Mouse (Mus musculus): ENCODE measurements at regions not wholly inside any gene's neighbourhood (a gene's known extent, or its start where the extent isn't known, plus 50 kb on each side); places are given as distances from the start of the nearest gene placed in this dataset.

DNA sequence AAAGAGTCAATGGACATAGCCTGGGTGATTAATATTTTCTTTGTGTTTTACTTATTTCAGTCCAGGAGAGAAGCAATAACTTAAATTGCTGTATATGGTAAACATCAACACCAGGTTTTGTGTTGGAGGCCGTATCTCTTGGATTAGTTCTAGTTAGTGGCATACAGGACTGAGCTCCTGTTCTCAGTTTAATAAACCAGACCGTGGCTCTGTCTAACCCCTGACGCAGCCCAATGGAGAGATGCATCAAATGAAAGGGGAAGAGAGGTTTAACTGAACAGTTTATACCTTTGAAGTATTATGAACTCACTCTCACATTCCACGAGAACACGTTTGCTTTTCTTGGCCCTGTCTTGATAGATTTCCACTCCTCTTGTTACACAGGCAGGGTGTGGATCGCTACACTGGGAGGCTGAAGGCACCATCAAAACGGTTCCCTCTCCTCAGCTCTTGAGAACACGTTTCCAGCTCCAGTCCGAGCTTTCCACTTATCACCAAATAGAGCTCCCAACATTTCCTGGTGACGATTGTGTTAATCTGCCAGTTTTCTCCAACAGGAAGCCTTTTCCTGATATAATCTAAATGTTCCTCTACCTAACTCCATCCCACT is 54.0 kb upstream of the Cerkl start:
- Histone ChIP-seq H3K4me1 (ENCODE audit: control insufficient read depth, insufficient read depth) (no peaks in the 10 kb centered on the region; the same call in 1 of the 2 replicates), H3K27ac (ENCODE audit: low read depth) (no peak overlapping the region), H3K9ac (replicated peaks; ENCODE audit: low read depth, low read length) (no peak overlapping the region), H3K36me3 (replicated peaks; ENCODE audit: control insufficient read depth, insufficient read depth, low read length) (no peaks in the 10 kb centered on the region), H3K27me3 (ENCODE audit: control insufficient read depth, insufficient read depth, low read length) (no peaks in the 10 kb centered on the region), H3K4me3 (ENCODE audit: low read depth, low read length) (peak overlapping the region; percentile 7; the same call in 1 of the 2 replicates), H3K9me3 (replicated peaks; ENCODE audit: control insufficient read depth, low read length) (no peaks in the 10 kb centered on the region), H3K4me2 (ENCODE audit: low read depth, low read length) (peak overlapping the region; percentile 50)
- peak; percentile 20; the same call in 1 of the 2 replicates for ATAC-seq (ENCODE audit: insufficient read depth, low read depth)
- 31% methylated on average over 10 of the region's 10 CpGs for WGBS
- DNase-seq (ENCODE audit: low spot score), result peak; percentile 15
- TF ChIP-seq EP300 (IDR thresholded peaks at IDR 0.05; ENCODE audit: low read depth) (no peak), CTCF (IDR thresholded peaks at IDR 0.05; ENCODE audit: low read depth) (no peak)

DNA sequence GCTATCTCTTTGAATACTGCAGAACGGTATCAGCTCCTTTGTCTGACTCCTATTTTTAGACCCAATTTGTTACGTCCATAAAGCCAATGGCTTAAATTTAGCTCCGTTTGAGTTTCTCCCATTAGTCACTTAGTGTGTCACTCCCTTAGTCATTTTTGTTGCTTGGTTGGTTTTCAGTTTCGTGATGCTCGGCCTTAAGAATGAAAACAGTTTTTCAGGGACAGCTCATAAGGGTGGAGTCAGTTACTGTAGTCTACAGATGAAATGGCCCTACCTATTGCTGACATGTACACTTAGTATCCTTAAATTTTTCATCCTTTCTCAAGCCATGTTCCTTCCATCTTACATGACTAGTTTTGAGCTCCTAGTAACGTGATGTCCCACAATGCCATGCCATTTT is 54.5 kb upstream of the Cerkl start:
- 14% methylated on average over 6 of the region's 6 CpGs for WGBS
- TF ChIP-seq CTCF (IDR thresholded peaks at IDR 0.05; ENCODE audit: low read depth) (no peak), EP300 (IDR thresholded peaks at IDR 0.05; ENCODE audit: low read depth) (no peak)
- Histone ChIP-seq H3K9ac (replicated peaks; ENCODE audit: low read depth, low read length) (no peak overlapping the region), H3K27me3 (ENCODE audit: control insufficient read depth, insufficient read depth, low read length) (no peaks in the 10 kb centered on the region), H3K4me3 (ENCODE audit: low read depth, low read length) (peak overlapping the region; percentile 7; the same call in 1 of the 2 replicates), H3K36me3 (replicated peaks; ENCODE audit: control insufficient read depth, insufficient read depth, low read length) (no peaks in the 10 kb centered on the region), H3K9me3 (replicated peaks; ENCODE audit: control insufficient read depth, low read length) (no peaks in the 10 kb centered on the region), H3K4me2 (ENCODE audit: low read depth, low read length) (peak overlapping the region; percentile 50), H3K4me1 (ENCODE audit: control insufficient read depth, insufficient read depth) (no peaks in the 10 kb centered on the region; the same call in 1 of the 2 replicates), H3K27ac (ENCODE audit: low read depth) (no peak overlapping the region)
- DNase-seq (ENCODE audit: low spot score) (peak; percentile 21), ATAC-seq (ENCODE audit: insufficient read depth, low read depth) (peak; percentile 33; the same call in 1 of the 2 replicates)

DNA sequence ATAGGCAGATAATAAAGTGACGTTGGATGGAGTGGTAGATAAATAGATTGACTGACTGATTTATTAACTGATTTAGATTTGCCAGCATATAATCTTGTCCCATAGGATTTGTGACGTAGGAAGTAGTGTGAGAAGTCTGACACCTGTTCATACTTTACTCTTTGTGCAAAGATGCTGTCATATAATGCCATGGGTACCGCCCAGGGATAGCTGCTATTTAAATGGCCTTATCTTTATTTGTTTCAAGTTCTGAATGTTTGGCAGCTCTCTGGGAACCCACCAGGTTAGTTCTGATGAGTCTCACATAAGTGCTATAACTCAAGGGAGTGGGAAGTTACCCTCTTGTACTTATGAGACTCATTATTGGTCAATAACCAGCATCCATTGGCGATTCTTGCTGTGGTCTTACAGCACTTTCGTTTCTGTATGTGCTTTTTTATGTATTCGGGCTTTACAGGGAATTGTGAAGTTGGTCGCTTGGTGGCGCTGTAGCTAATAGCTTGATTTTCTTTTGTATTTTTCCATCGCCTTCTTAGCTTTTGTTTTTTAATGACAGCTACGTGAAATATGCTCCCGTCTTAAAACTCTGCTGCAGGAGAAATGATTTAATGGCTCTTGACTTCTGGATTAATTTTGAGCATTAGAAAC is 55.2 kb upstream of the Cerkl start:
- ATAC-seq (ENCODE audit: insufficient read depth, low read depth), result no peak
- Histone ChIP-seq H3K36me3 (replicated peaks; ENCODE audit: control insufficient read depth, insufficient read depth, low read length) (no peaks in the 10 kb centered on the region), H3K4me1 (ENCODE audit: control insufficient read depth, insufficient read depth) (no peaks in the 10 kb centered on the region; the same call in 1 of the 2 replicates), H3K9ac (replicated peaks; ENCODE audit: low read depth, low read length) (no peak overlapping the region), H3K4me2 (ENCODE audit: low read depth, low read length) (peak overlapping the region; percentile 50), H3K9me3 (replicated peaks; ENCODE audit: control insufficient read depth, low read length) (no peaks in the 10 kb centered on the region), H3K4me3 (ENCODE audit: low read depth, low read length) (peak overlapping the region; percentile 29), H3K27ac (ENCODE audit: low read depth) (no peak overlapping the region), H3K27me3 (ENCODE audit: control insufficient read depth, insufficient read depth, low read length) (no peaks in the 10 kb centered on the region)
- TF ChIP-seq EP300 (IDR thresholded peaks at IDR 0.05; ENCODE audit: low read depth), result no peak
- peak; percentile 74 for TF ChIP-seq CTCF (IDR thresholded peaks at IDR 0.05; ENCODE audit: low read depth)
- DNase-seq (ENCODE audit: low spot score), result peak; percentile 76
- WGBS, result 17% methylated on average over 11 of the region's 11 CpGs

DNA sequence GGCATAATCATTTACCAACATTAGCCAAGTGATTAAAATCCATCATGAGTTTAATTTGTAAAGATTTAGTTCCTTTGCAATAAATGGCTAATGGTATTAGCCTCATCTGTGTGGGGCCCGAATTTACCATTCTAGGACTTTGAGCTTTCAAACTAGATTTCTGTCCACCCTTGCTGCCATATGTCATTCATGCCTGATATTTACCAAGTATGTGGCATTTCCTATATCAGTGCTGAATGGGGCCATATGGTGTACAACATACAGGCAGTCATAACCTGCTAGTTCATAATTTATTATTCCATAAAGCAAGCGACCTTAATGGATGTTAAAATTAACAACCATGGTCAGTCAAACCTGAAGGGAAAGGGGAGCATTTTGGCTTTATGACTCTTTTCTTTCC is 55.8 kb upstream of the Cerkl start:
- H3K4me3 ChIP-seq (ENCODE audit: low read depth, low read length), result peak overlapping the region; percentile 29; the same call in 1 of the 2 replicates
- no peak overlapping the region for H3K9ac ChIP-seq (replicated peaks; ENCODE audit: low read depth, low read length)
- H3K36me3 ChIP-seq (replicated peaks; ENCODE audit: control insufficient read depth, insufficient read depth, low read length), result no peaks in the 10 kb centered on the region
- no peaks in the 10 kb centered on the region for H3K27me3 ChIP-seq (ENCODE audit: control insufficient read depth, insufficient read depth, low read length)
- H3K4me2 ChIP-seq (ENCODE audit: low read depth, low read length), result peak overlapping the region; percentile 50
- H3K4me1 ChIP-seq (ENCODE audit: control insufficient read depth, insufficient read depth), result no peaks in the 10 kb centered on the region; the same call in 1 of the 2 replicates
- H3K27ac ChIP-seq (ENCODE audit: low read depth), result no peak overlapping the region
- TF ChIP-seq EP300 (IDR thresholded peaks at IDR 0.05; ENCODE audit: low read depth) (no peak), CTCF (IDR thresholded peaks at IDR 0.05; ENCODE audit: low read depth) (no peak)
- no peaks in the 10 kb centered on the region for H3K9me3 ChIP-seq (replicated peaks; ENCODE audit: control insufficient read depth, low read length)
- WGBS, result 74% methylated on average over 2 of the region's 2 CpGs
- no peak for DNase-seq (ENCODE audit: low spot score)
- no peak for ATAC-seq (ENCODE audit: insufficient read depth, low read depth)

DNA sequence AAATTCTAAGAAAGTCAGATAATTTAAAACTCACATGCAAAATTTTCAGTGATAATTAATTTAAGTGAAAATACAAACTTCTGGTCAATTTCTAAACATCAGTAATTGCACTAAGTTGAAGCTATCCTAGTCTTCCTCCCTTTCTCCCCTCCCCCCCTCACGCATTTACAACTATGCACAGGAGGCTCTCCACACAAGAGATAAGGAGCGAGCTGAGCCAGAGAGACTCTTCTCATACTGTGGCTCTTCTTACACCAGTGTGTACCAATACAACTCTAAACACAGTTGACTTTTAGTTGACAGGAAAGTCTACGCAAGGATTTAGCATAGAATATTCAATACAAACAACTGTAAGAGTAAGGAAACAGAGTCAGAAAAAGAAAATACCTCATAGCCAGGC is 57.1 kb upstream of the Cerkl start:
- WGBS, result 32% methylated on average over 3 of the region's 3 CpGs
- DNase-seq (ENCODE audit: low spot score), result no peak
- no peaks in the 10 kb centered on the region; the same call in 1 of the 2 replicates for H3K4me1 ChIP-seq (ENCODE audit: control insufficient read depth, insufficient read depth)
- H3K9ac ChIP-seq (replicated peaks; ENCODE audit: low read depth, low read length), result no peak overlapping the region
- no peak overlapping the region for H3K4me2 ChIP-seq (ENCODE audit: low read depth, low read length)
- no peak for TF ChIP-seq CTCF (IDR thresholded peaks at IDR 0.05; ENCODE audit: low read depth)
- H3K36me3 ChIP-seq (replicated peaks; ENCODE audit: control insufficient read depth, insufficient read depth, low read length), result no peaks in the 10 kb centered on the region
- no peaks in the 10 kb centered on the region for H3K27me3 ChIP-seq (ENCODE audit: control insufficient read depth, insufficient read depth, low read length)
- no peaks in the 10 kb centered on the region for H3K9me3 ChIP-seq (replicated peaks; ENCODE audit: control insufficient read depth, low read length)
- ATAC-seq (ENCODE audit: insufficient read depth, low read depth), result no peak
- no peak overlapping the region for H3K27ac ChIP-seq (ENCODE audit: low read depth)
- H3K4me3 ChIP-seq (ENCODE audit: low read depth, low read length), result no peak overlapping the region

Measured in heart, postnatal 0 days (tissue).